Mouse (Mus musculus): ENCODE measurements around the gene Pla2g2c.
A peak's percentile ranks its signal among the peaks of the same experiment; 100 is the strongest.

Pla2g2c gene

DNA sequence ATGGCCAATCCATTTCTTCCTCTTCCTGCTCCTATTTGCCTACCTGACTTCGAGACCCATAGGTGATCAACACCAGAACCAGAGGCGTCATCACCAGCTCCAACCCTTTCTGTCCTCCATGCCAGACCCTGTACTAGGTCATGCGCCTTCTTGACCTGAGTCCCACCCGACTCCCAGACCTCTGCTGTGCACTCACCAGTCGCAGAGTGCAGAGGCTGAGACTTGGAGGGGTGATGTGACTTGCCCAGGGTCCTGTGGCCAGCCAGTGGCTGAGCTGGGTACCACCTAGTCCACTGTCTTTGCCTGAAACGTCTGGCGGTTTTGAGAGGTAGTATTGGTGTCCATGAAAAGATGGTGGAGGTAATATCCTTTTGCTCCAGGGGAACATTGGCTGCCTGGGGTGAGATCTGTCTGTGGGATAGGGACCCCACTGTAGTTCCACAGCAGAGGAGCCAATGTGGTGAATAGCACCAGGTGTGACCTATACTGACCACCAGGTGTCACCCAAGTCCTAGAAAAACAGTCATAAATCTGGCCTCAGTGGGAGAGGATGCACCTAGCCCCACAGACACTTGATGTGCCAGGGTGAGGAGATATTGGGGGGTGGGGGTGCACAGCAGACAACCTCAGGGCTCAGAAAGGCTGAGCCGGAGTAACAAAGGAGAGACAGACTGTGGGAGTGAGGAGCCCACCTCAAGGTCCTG is 23.9 kb downstream of the Pla2g2c start:
- DNase-seq (ENCODE audit: low read depth, low spot score) = no peak

DNA sequence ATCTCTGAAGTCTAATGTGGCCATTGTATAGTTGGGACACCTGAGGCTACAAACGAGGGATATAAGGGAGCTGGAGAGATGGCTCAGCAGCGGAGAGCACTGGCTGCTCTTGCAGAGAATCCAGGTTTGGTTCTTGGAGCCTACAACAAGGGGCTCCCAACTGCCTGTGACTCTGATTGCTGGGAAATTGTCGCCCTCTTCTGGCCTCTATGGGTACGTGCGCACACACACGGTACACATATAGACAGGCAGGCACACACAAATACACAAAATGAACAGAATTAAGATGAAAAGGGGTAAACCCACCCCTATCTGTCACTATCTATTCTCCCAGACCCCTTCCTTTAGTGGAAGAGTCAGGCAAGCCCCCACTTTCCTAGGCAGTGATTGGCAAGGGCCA is 28.0 kb downstream of the Pla2g2c start:
- no peak for DNase-seq (ENCODE audit: low read depth, low spot score)

DNA sequence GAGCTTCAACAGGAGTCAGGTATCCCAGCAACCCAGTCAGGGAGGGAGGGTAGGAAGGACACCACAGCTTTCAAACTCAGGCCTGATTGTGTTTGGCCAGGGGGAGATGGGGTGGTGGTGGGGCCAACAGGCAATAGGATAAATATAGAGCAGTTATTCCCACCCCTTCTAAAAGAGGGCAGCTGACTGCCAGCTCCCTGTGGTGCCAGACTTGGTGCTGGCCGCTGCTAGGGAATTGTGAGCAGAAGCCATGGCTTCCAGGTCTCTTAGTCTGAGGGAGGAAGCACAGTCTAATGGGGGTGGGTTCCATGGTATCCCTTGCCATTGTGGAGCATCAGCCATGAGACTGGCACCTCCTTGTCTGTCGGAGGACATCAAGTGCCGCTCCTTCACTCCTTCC is 29.0 kb downstream of the Pla2g2c start:
- no peak for DNase-seq (ENCODE audit: low read depth, low spot score)

DNA sequence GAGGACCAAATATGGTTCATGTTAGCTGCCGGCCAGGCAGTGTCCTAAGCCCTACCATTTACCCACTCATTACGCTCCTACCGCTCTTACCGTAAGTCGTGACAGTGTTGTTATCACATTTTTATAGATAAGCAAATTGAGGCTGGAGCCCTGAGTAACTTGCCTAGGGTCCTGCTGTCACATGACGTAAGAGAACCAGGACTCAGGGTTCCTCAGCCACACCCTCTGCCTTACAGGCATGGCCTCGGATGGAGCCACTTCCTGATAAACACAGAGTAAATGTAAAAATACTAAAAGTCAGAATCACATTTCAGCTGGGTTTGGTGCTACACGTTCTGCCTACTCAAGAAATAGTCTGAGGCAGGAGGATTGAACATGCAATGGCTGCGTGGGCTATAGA is 29.8 kb downstream of the Pla2g2c start:
- DNase-seq (ENCODE audit: low read depth, low spot score) = no peak

DNA sequence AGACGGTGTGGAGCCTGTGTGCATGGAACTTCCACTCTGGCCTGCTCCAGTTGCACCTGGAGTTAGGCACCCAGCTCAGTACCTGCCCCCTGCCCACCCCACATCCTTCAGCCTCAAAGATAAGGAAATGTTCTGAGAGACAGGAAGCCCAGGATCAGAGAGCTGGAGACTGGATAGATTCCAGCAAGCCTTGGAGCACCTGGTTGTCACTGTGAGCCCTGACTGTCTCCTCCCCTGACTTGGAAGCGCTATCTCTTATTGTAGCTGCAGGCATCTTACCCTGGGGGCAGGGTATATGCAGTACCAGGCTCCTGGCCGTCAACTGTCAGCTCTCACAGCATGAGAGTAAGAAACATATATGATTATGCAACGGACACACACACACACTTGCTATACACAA is 30.8 kb downstream of the Pla2g2c start:
- no peak for DNase-seq (ENCODE audit: low read depth, low spot score)

DNA sequence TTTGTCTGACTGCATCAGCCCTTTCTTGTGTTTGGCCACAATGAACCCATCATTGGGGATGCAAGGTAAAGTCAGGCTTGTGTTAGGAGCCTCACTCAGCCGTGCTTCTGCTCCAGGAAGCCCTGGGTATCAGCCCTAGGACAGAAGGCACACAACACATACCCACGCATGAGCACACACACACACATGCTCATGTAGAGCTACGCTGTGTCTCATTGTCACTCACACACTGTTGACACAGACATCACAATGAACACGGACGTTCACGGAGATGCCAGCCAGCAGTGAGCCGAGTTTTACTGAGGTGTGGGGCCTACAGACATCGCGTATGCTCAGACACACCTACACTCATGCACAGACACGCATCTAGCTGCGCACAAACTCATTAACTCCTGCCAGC is 31.4 kb downstream of the Pla2g2c start:
- DNase-seq (ENCODE audit: low read depth, low spot score) = no peak

DNA sequence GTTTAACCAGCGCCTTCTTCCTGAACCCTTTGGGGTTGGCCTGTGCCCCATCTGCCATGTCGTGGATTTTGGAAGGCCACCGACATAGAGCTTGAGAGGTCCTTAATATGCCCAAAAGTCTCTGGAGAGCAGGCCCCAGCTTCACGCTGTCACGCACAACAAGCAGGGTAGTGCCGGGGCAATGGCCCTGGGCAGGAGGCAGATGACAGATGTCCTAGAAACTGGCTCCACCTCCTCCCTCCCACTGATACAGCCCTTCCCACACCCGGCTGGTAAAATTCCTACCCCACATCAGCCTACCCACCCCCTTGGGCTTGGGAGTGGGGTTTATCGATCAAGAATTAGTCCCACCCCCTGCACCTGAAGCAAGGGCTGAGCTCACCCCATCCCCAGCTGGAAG is 32.8 kb downstream of the Pla2g2c start, which contains the start of gene Pla2g2f:
Gene Pla2g2f, minus strand, starts transcription at position 211 of the 400 bp plus-strand sequence.
- no peak for DNase-seq (ENCODE audit: low read depth, low spot score)

DNA sequence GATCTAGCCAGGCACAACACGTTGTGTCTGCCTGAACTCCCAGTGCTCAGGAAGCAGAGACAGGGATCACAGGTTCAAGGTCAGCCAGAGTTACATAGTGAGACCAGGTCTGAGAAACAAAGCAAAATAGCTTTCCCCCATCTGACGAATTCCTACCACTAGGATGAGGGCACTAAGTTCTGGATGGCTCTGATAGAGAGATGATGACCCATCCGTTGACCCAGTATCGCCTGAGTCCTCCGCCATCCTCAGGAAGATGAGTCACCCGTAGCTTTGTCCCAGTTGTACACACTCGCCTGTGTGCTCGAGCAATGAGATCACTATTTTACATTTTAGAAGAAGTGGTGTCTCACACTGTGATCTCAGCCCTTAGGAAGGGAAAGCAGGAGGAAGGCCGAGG is 37.7 kb downstream of the Pla2g2c start:
- DNase-seq (ENCODE audit: low read depth, low spot score) = no peak

DNA sequence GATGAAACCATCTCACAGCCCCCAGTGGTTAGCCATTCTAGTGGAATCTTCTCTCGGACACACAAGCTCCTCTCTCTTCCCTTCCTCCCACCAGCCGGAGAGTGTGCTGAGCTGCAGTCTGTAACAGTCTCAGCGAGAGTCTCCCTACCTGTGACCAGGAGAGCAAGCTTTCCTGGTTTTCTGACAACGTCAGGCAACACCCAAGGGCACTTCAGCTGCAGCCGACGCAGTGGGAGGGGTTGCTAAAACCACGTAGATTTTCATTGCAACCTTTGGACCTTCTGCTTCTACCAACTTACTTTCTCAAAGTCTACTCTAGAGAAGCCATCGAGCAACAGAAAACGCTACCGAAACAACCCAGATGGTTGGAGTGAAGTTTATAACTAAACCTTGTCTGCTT is 47.4 kb downstream of the Pla2g2c start:
- DNase-seq (ENCODE audit: low read depth, low spot score) = no peak

DNA sequence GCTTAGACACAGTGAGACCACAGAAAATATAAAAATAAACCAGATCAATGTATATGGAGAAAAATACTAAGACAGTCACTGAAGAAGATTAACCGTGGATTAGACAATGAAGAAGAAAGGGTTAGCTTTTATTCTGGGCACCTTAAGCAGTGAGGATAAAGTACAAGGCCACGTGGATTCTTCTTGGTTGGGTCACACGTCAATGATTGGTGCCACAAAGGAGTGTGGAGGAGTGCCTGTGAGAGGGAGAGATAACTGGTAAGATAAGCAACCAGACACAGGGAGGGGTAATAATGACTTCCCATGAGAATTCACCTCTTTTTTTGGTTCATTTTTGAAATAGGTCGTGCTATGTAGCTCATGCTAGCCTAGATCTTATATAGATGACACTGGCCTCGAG is 47.8 kb downstream of the Pla2g2c start:
- no peak for DNase-seq (ENCODE audit: low read depth, low spot score)

DNA sequence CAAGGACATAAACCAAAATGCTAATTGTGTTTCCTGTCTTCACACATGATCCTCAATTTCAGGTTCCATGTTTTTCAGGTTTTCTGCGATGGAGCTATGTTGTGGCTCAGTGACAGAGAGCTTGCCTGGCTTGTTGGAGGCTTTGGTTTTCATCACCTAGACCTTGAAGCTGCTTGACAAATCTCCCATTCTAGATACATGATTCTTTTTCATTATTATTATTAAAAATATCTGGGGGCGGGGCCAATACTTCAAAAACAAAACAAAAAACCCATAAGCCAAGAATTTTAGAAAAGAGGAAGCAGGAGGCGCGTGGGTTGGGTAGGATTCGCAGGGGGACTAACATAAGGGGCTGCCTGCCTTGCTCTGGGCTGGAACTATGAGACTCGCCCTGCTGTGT is 50.8 kb downstream of the Pla2g2c start, which contains the start of gene Pla2g2d:
Gene Pla2g2d, plus strand, starts transcription at position 301 of the 400 bp plus-strand sequence.
- no peak for DNase-seq (ENCODE audit: low read depth, low spot score)

DNA sequence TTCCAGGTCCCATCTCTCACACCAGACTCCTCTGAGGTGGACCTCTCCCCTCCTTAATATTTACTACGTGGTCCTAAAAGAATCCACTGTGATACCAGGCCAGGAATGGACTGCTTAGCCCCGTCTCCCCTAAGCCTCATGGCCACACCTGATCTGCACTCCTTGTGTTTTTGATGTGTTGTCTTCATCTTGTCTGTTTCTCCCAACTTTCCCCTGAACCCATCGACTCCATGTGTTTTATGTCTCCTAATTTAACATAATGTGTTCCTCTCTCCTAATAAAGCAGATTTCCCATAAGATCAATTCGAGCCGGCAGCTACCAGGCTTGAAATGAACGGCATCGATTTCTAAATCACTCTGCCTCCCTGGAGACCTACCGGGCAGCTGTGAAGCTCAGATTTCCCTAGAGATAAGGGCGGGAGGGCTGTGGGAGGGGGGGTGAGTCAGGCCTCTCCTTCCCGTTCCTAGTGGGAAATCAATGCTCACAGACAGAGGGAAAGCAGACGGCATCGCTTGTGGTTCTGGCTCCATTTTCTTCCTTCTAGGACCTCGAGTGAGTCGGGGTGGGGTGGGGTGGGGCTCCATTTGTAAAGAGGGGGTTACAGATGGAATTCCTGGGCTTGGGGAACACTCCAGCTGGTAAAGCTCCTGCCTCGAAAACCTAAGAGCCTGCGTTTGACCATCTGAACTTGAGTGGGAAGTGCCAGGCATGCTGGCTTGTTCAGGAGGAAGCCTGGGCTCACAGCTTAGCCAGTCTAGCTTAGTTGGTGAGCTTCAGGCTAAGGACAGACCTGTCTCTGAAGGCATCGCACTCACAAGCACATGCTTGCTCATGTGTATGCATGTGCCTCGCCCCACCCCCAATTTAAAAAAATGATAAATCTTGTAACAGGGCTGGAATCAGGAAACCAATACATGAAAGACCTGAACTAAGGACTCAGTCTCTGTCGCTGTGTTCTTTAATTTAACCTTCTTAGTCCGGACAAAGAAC is 53.1 kb downstream of the Pla2g2c start:
- no peak for DNase-seq (ENCODE audit: low read depth, low spot score)

DNA sequence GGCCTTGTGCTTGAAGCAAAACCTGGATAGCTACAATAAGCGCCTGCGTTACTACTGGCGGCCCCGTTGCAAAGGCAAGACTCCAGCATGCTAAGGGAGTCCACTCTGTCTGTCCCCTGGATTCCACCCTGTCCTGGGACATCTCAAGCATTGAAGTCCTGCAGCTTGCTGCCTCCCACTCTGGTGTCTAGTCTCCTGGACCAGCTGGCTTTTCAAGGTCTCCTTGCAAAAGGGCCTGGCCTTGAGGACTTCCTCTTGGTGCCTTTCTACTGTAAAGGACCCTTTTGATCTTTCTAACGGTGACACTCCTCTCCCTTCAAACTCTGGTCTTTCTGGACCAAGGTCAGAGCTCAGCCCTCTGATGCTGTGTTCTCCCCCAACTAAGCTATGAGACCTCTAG is 55.7 kb downstream of the Pla2g2c start:
- no peak for DNase-seq (ENCODE audit: low read depth, low spot score)

DNA sequence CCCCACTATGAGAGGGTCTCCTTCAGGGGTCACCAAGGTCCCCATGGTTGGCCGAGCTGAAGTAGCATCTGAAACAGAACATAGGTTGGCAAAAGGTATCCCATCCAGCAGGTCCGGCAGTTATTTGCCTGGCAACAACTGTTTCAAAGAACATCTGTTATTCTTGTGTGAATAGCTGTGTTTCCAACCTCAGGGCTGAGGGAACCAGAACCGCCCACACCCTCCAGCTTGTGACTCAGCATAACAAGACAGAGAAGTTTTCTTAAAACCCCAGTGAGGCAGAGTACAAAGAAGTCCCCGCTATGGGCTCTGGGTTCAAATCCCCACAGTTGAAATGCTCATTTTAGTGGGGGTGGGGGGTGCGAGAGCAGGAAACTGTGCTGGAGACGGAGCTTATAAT is 57.5 kb downstream of the Pla2g2c start:
- no peak for DNase-seq (ENCODE audit: low read depth, low spot score)

DNA sequence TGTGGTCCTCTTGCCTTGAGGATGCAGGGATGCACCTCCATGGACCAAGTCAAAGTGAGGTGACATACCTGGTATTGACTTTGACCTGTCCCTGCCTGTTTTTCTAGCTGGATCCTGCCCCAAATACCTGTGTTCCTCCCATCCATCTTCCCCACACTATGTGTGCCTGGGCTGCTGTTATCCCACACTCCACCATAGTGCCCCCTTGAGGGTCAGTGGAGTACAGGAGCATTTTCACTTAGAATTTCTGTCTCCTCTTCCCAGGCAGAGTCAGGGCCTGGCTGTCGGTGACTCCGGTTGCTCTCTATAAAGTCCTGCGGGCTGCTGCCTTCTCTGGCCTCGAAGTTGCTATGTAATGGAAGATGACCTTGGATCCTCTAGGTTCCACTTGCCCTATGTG is 61.1 kb downstream of the Pla2g2c start:
- DNase-seq (ENCODE audit: low read depth, low spot score) = no peak

DNA sequence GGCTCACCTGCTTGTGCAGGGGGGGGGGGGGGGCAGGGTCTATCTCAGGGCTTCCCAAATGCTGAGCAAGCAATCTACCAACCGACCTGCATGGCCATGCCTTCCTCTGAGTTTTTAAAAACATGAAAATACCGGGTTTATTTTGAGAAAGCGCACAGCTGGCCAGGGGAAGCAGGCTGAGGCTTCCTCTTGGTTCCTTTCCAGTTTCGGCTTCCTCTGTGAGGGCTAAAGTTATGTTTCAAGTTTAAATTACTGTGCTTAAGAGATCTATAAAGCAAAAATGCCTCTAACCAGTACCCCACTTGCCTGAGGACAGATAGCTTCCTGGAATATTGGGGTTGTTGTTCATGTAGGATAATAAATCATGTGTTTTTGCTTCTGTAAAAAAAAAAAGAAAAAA is 61.5 kb downstream of the Pla2g2c start:
- DNase-seq (ENCODE audit: low read depth, low spot score) = no peak

DNA sequence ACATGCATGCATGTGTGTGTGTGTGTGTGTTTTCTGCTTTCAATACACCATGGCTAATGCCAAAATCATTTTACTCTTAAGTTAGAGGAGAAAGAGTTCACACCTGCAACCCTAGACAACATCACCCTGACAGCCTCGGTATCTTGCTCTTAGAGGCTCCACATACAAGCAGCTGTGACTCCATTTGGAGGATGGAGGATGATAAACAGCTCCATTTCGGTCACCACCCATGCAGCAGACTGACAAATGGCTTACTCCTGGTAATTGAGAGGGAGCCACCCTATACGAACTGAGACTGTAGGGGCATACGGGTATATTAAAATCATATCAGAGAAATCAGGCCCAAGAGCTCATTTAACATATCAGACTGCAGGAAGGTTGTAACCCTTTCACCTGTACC is 63.8 kb downstream of the Pla2g2c start:
- no peak for DNase-seq (ENCODE audit: low read depth, low spot score)

DNA sequence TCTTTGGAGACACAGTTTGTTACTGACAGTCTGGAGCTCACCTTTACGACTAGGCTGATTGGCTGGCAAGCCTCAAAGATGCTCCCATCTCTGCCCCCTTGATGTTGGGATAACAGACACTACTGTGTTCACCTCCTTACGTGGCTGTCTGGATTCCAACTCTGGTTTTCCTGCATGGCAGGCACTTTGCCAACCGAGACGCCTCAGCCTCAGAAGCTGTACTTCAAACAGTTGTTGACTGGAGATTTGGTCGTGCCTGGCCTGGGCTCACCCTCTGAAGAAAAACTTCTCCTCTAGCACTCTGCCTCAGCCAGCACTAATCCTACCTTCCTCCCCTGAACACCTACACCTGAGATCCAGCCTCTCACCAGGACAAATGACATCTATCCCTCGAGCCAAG is 66.9 kb downstream of the Pla2g2c start:
- DNase-seq (ENCODE audit: low read depth, low spot score) = no peak

DNA sequence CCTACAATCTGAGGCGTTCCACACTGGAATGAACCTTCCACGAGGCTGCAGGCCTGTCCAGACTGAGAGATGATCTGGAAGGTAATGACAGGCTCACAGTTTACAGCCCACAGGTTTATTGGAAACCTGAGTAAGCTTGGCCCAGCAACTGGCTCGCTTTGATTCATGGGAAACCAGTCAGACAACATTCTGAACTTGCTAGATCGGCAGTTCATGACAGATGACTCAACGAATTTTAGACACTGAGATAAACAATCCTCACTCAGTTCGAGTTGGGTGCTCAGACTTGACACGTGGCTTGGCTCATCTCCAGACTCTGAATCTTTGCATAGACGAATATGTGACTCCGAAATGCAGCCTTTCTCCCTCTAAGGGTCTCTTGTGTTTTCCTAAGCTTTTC is 68.0 kb downstream of the Pla2g2c start:
- no peak for DNase-seq (ENCODE audit: low read depth, low spot score)

DNA sequence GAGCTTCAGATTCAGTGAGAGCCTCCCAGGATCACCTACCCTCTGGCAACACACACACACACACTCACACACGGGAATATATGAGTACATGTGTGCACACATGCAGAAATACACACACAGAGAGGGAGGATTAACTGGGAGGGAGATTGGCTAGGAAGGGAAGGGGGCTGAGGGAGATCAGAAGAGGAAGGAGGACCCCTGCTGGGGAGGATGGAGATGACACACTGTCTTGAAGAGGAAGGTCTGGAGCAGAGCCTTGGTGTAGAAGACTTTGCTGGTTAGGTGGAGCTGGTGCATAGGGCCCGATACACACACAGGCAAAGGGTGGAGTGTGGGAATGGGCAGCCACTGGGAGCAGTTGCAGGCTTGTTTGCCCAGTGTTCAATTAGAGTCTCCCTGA is 68.7 kb downstream of the Pla2g2c start:
- no peak for DNase-seq (ENCODE audit: low read depth, low spot score)

DNA sequence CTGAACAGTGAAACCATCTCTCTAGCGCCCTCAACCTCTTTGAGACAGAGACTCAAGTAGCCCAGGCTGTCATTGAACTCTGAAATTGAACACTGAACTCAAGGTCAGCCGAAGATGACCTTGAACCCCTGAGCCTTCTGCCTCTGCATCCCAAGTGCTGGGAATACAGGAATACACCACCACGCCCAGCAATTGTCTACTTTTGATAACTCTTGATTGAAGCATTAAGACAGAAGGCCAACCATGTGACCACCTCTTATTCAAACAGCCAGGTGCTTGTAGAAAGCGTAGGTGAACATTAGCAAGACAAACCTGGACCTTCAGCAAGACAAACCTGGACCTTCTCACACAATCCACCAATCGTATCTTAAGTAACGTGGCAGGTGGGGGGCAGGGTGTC is 69.8 kb downstream of the Pla2g2c start:
- peak; percentile 75 for DNase-seq (ENCODE audit: low read depth, low spot score)
